Mouse (Mus musculus): ENCODE results near the gene Olfr43. TPM values are rescaled to one million over a fixed set of nuclear protein-coding genes. Genes with fewer than 3 reads are reported as not detected.

Gene Olfr43
- not detected in 2 replicates for polyA plus RNA-seq (2015; fragmentation: Nextera tagmentation; extraction: Ambion mirVana)

DNA sequence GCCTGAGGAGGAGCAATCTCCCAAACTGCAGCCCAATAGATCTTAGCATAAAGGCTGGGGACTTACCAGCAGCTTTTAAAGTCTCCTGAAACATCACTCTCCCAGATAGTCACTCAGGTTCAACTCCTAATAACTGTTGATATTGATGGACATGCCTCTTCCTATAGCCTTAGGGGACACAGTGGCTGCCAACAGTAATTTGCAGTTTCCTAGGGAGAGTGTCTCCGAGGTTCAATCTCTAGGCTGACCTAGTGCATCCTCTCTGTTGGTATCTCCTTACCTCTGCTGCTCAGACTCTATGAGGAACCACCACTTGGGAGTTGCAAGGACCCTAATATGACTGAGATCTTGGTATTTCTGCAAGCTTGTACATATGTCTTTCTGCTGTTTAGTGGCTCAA is at the start of gene Olfr43:
Gene Olfr43 (minus strand): TSS at position 101 of the 400 bp plus-strand sequence.
- Histone ChIP-seq H3K36me3 (ENCODE audit: control insufficient read depth, insufficient read depth) (no peaks in the 10 kb centered on the region), H3K9me3 (replicated peaks; ENCODE audit: control insufficient read depth, low read length) (0 out of 2 replicates have a peak, but pooled peaks cover 3% of the 10 kb centered on the region), H3K27ac (ENCODE audit: low read length) (no peak within 1 kb of the TSS), H3K4me2 (ENCODE audit: low read depth, low read length) (no peak within 1 kb of the TSS), H3K9ac (ENCODE audit: low read length) (no peak within 1 kb of the TSS), H3K4me1 (ENCODE audit: control insufficient read depth, insufficient read depth, low read length) (no peaks in the 10 kb centered on the region), H3K27me3 (ENCODE audit: control insufficient read depth, insufficient read depth, low read length) (no peaks in the 10 kb centered on the region), H3K4me3 (ENCODE audit: low read length) (no peak within 1 kb of the TSS)
- 42% methylated on average over 1 of the region's 1 CpGs for WGBS
- no peak for ATAC-seq (replicated peaks; ENCODE audit: extremely low read depth, insufficient read depth, low FRiP score)

DNA sequence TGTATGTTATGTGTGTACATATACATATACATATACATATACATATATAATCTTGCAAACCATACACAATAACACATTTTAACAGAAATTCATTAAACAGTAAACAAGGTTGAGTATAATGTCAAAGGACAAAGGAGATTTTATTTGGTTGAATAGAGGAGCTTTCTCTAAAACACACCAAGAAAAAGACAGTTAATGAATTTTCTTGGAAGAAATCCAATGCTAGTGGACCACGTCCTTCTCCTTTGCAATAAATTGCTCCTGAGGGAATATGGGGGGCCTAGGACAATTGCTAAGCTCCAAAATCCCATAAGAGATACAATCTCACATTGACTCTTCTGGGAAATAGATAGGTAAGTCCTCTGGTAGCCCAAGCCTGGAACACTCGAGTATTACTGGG is 48.3 kb upstream of the Olfr43 start, which contains the start of gene Olfr406:
Gene Olfr406 (plus strand): TSS at position 301 of the 400 bp plus-strand sequence.
- Histone ChIP-seq H3K9me3 (replicated peaks; ENCODE audit: control insufficient read depth, low read length) (no peaks in the 10 kb centered on the region), H3K36me3 (ENCODE audit: control insufficient read depth, insufficient read depth) (no peaks in the 10 kb centered on the region), H3K4me1 (ENCODE audit: control insufficient read depth, insufficient read depth, low read length) (no peaks in the 10 kb centered on the region), H3K27ac (ENCODE audit: low read length) (no peak within 1 kb of the TSS), H3K27me3 (ENCODE audit: control insufficient read depth, insufficient read depth, low read length) (no peaks in the 10 kb centered on the region), H3K9ac (ENCODE audit: low read length) (no peak within 1 kb of the TSS), H3K4me3 (ENCODE audit: low read length) (no peak within 1 kb of the TSS), H3K4me2 (ENCODE audit: low read depth, low read length) (no peak within 1 kb of the TSS)
- no peak for ATAC-seq (replicated peaks; ENCODE audit: extremely low read depth, insufficient read depth, low FRiP score)
- 46% methylated on average over 2 of the region's 2 CpGs for WGBS

DNA sequence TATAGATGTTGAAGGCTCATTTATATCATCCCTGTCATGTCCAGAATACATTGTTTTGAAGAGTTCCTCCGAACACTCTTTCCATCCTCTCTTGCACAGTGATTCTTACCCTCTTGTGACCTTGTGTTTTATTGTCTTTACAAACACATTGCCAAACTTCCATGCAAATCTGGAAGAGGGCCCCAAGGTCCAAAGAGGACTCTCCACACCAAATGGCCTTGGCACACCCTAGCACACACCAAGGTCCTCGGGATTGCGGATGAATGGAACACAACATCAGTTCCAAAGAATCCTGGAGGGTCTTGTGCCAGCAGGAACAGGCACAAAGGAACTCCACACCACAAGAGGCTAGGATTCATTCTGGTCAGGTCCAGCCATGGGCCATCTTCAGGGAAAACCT is 30.0 kb upstream of the Olfr43 start:
- Histone ChIP-seq H3K27me3 (ENCODE audit: control insufficient read depth, insufficient read depth, low read length) (no peaks in the 10 kb centered on the region), H3K4me3 (ENCODE audit: low read length) (no peak overlapping the region), H3K4me1 (ENCODE audit: control insufficient read depth, insufficient read depth, low read length) (no peaks in the 10 kb centered on the region), H3K36me3 (ENCODE audit: control insufficient read depth, insufficient read depth) (no peaks in the 10 kb centered on the region), H3K9ac (ENCODE audit: low read length) (no peak overlapping the region), H3K27ac (ENCODE audit: low read length) (no peak overlapping the region), H3K4me2 (ENCODE audit: low read depth, low read length) (no peak overlapping the region), H3K9me3 (replicated peaks; ENCODE audit: control insufficient read depth, low read length) (peaks cover 4% of the 10 kb centered on the region; the same call in 1 of the 2 replicates)
- 85% methylated on average over 3 of the region's 3 CpGs for WGBS
- no peak for ATAC-seq (replicated peaks; ENCODE audit: extremely low read depth, insufficient read depth, low FRiP score)

DNA sequence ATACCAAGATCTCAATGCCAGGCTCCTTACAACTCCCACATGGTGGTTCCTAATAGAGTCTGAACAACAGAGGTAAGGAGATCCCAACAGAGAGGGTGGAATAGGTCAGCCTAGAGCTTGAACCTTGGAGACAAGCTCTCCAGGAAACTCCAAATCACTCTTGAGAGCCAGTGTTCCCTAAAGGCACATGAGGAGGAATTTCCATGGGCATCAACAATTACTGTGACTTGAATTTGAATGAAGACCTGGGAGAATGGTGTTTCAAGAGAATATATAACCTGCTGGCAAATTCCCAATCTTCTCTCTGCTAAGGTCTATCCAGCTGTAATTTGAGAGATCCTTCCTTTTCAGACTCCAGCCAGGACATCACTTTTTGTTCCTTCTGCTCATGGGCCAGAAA is 25.2 kb downstream of the Olfr43 start, which contains the start of gene Olfr403:
Gene Olfr403 (plus strand): TSS at position 301 of the 400 bp plus-strand sequence.
- H3K4me3 ChIP-seq (ENCODE audit: low read length), result no peak within 1 kb of the TSS
- no peaks in the 10 kb centered on the region for H3K36me3 ChIP-seq (ENCODE audit: control insufficient read depth, insufficient read depth)
- H3K4me2 ChIP-seq (ENCODE audit: low read depth, low read length), result no peak within 1 kb of the TSS
- ATAC-seq (replicated peaks; ENCODE audit: extremely low read depth, insufficient read depth, low FRiP score), result no peak
- H3K9me3 ChIP-seq (replicated peaks; ENCODE audit: control insufficient read depth, low read length), result peaks cover 2% of the 10 kb centered on the region; the same call in 1 of the 2 replicates
- no peaks in the 10 kb centered on the region for H3K4me1 ChIP-seq (ENCODE audit: control insufficient read depth, insufficient read depth, low read length)
- H3K27me3 ChIP-seq (ENCODE audit: control insufficient read depth, insufficient read depth, low read length), result no peaks in the 10 kb centered on the region
- no peak within 1 kb of the TSS for H3K27ac ChIP-seq (ENCODE audit: low read length)
- H3K9ac ChIP-seq (ENCODE audit: low read length), result no peak within 1 kb of the TSS

DNA sequence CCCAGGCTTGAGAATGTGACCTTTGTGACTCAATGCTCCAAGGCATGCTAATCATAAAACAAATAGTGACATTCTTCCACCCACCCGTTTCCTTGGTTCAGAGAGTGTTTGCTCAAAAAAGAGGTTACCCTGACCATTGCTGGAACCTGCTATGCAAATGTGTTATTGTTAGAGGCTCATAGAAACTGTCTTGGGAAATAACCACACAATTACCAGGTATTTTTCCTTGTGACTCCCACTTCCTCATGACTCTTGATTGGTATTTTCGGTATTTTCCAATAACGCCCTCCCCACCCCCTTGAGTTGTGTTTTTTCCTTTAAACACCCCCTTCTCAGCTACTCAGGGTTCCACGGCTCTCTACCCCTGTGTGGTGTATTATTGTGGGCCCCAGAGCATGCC is 27.4 kb downstream of the Olfr43 start:
- Histone ChIP-seq H3K9me3 (replicated peaks; ENCODE audit: control insufficient read depth, low read length) (peaks cover 2% of the 10 kb centered on the region; the same call in 1 of the 2 replicates), H3K36me3 (ENCODE audit: control insufficient read depth, insufficient read depth) (no peaks in the 10 kb centered on the region), H3K4me2 (ENCODE audit: low read depth, low read length) (no peak overlapping the region), H3K4me1 (ENCODE audit: control insufficient read depth, insufficient read depth, low read length) (no peaks in the 10 kb centered on the region), H3K27me3 (ENCODE audit: control insufficient read depth, insufficient read depth, low read length) (no peaks in the 10 kb centered on the region), H3K9ac (ENCODE audit: low read length) (no peak overlapping the region), H3K4me3 (ENCODE audit: low read length) (no peak overlapping the region), H3K27ac (ENCODE audit: low read length) (no peak overlapping the region)
- 73% methylated on average over 4 of the region's 4 CpGs for WGBS
- no peak for ATAC-seq (replicated peaks; ENCODE audit: extremely low read depth, insufficient read depth, low FRiP score)

DNA sequence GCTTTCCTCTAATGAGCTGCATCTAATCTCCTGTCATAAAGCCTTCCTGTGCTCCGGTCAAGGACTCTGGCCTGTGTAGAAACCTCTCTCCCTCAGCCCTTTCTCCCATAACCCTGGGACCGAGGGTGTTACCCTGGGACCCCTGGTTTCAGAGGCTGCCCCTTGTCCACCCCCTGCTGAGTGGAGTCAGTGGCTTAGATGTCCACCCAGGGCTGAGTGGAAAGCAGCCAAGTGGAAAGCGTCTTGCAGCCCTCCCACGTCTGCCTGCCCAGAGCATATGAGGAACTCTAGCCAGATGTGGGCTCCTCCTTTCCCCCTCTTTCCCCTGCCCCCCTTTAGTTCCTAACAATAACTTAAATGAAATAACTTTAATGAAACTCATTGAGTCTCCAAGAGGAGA is 28.0 kb downstream of the Olfr43 start:
- 67% methylated on average over 4 of the region's 4 CpGs for whole genome bisulfite sequencing
- Histone ChIP-seq H3K9me3 (replicated peaks; ENCODE audit: control insufficient read depth, low read length) (peaks cover 4% of the 10 kb centered on the region; the same call in 1 of the 2 replicates), H3K9ac (ENCODE audit: low read length) (no peak overlapping the region), H3K27ac (ENCODE audit: low read length) (no peak overlapping the region), H3K27me3 (ENCODE audit: control insufficient read depth, insufficient read depth, low read length) (no peaks in the 10 kb centered on the region), H3K36me3 (ENCODE audit: control insufficient read depth, insufficient read depth) (no peaks in the 10 kb centered on the region), H3K4me3 (ENCODE audit: low read length) (no peak overlapping the region), H3K4me1 (ENCODE audit: control insufficient read depth, insufficient read depth, low read length) (no peaks in the 10 kb centered on the region), H3K4me2 (ENCODE audit: low read depth, low read length) (no peak overlapping the region)
- ATAC-seq (replicated peaks; ENCODE audit: extremely low read depth, insufficient read depth, low FRiP score), result no peak

DNA sequence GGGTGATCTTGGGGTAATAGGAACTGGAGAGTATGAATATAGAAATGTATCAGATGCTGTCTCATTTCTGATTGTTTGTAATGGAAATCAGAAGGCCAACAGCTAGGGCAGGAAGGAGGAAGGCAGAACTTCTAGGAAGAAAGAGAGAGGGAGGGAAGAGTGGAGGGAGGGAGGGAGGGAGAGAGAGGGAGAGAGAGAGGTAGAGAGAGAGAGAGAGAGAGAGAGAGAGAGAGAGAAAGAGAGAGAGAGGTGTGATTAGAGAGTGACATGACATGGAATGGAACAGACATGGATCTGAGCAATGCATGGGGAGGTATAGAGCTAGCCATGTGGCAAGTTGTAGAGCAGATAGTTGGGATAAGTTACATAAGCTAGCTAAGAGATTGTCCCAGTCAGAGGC is 42.4 kb downstream of the Olfr43 start:
- no peak overlapping the region for H3K9ac ChIP-seq (ENCODE audit: low read length)
- H3K4me2 ChIP-seq (ENCODE audit: low read depth, low read length), result no peak overlapping the region
- no peaks in the 10 kb centered on the region for H3K36me3 ChIP-seq (ENCODE audit: control insufficient read depth, insufficient read depth)
- no peak overlapping the region for H3K4me3 ChIP-seq (ENCODE audit: low read length)
- no peak overlapping the region for H3K27ac ChIP-seq (ENCODE audit: low read length)
- H3K9me3 ChIP-seq (replicated peaks; ENCODE audit: control insufficient read depth, low read length), result peaks cover 4% of the 10 kb centered on the region
- ATAC-seq (replicated peaks; ENCODE audit: extremely low read depth, insufficient read depth, low FRiP score), result no peak
- H3K27me3 ChIP-seq (ENCODE audit: control insufficient read depth, insufficient read depth, low read length), result no peaks in the 10 kb centered on the region
- H3K4me1 ChIP-seq (ENCODE audit: control insufficient read depth, insufficient read depth, low read length), result no peaks in the 10 kb centered on the region

Other genes starting within 250 kb of the Olfr43 start
- not detected in 2 replicates for gene Olfr398, start 221.0 kb downstream of the Olfr43 start, polyA plus RNA-seq (2015; fragmentation: Nextera tagmentation; extraction: Ambion mirVana)
- gene Olfr139, start 154.8 kb downstream of the Olfr43 start, polyA plus RNA-seq (2015; fragmentation: Nextera tagmentation; extraction: Ambion mirVana), result not detected in 2 replicates
- gene Olfr399, start 154.8 kb downstream of the Olfr43 start, polyA plus RNA-seq (2015; fragmentation: Nextera tagmentation; extraction: Ambion mirVana), result not detected in 2 replicates
- gene Zfp616, start 141.4 kb downstream of the Olfr43 start, polyA plus RNA-seq (2015; fragmentation: Nextera tagmentation; extraction: Ambion mirVana), result not detected in 2 replicates
- gene Olfr401, start 97.7 kb downstream of the Olfr43 start, polyA plus RNA-seq (2015; fragmentation: Nextera tagmentation; extraction: Ambion mirVana), result not detected in 2 replicates
- not detected in 2 replicates for gene Olfr402, start 57.9 kb downstream of the Olfr43 start, polyA plus RNA-seq (2015; fragmentation: Nextera tagmentation; extraction: Ambion mirVana)
- gene Olfr403, start 25.1 kb downstream of the Olfr43 start, polyA plus RNA-seq (2015; fragmentation: Nextera tagmentation; extraction: Ambion mirVana), result not detected in 2 replicates
- not detected in 2 replicates for gene Olfr406, start 48.4 kb upstream of the Olfr43 start, polyA plus RNA-seq (2015; fragmentation: Nextera tagmentation; extraction: Ambion mirVana)
- not detected in 2 replicates for gene Olfr59, start 72.4 kb upstream of the Olfr43 start, polyA plus RNA-seq (2015; fragmentation: Nextera tagmentation; extraction: Ambion mirVana)
- gene Olfr410, start 126.7 kb upstream of the Olfr43 start, polyA plus RNA-seq (2015; fragmentation: Nextera tagmentation; extraction: Ambion mirVana), result not detected in 2 replicates
- not detected in 2 replicates for gene Olfr411, start 141.3 kb upstream of the Olfr43 start, polyA plus RNA-seq (2015; fragmentation: Nextera tagmentation; extraction: Ambion mirVana)
- not detected in 2 replicates for gene Olfr412, start 150.7 kb upstream of the Olfr43 start, polyA plus RNA-seq (2015; fragmentation: Nextera tagmentation; extraction: Ambion mirVana)

Measured in heart, embryonic 16.5 days (tissue).